Mouse (Mus musculus): ENCODE results near the gene Arhgef28. TPM values are rescaled to one million over a fixed set of nuclear protein-coding genes. Genes with fewer than 3 reads are reported as not detected.

Gene Arhgef28
- total and polyA plus RNA-seq, 3 experiments, result not detected

- Histone ChIP-seq H3K4me1 (ENCODE audit: control insufficient read depth in 1 of 2, insufficient read depth in 2 of 2, low read length in 2 of 2) (no peaks in the 10 kb centered on the region), H3K79me2 (ENCODE audit: control insufficient read depth, insufficient read depth, low read length, poor library complexity) (no peaks in the 10 kb centered on the region), H3K27me3 (ENCODE audit: control insufficient read depth in 1 of 2, insufficient read depth in 2 of 2, low read length in 2 of 2) (no peaks in the 10 kb centered on the region), H3K4me3 (ENCODE audit: control insufficient read depth in 1 of 2, insufficient read depth in 1 of 2, low read depth in 2 of 2, low read length in 2 of 2) (no peak overlapping the region), H3K36me3 (ENCODE audit: control insufficient read depth in 1 of 2, insufficient read depth in 2 of 2, low read length in 2 of 2) (no peaks in the 10 kb centered on the region), H3K27ac (ENCODE audit: control insufficient read depth, low read depth, low read length) (no peak overlapping the region), H3K9me3 (replicated peaks; ENCODE audit: insufficient read depth, low read length) (no peaks in the 10 kb centered on the region), H3K9ac (ENCODE audit: control insufficient read depth, low read depth, low read length, poor library complexity, severe bottlenecking) (no peak overlapping the region)
- DNase-seq (ENCODE audit: low read depth, low spot score), result no peak
- TF ChIP-seq TBP (IDR thresholded peaks at IDR 0.05; ENCODE audit: low read depth, low read length) (no peak), ZMIZ1 (IDR thresholded peaks at IDR 0.05; ENCODE audit: low read depth, low read length) (no peak), ZC3H11A (IDR thresholded peaks at IDR 0.05; ENCODE audit: low read depth, low read length) (no peak), MXI1 (IDR thresholded peaks at IDR 0.05; ENCODE audit: low read depth, low read length) (no peak)
Observed at GRCm38 (mm10) chr13:97883629-97884028, 322.6 kb downstream of the Arhgef28 start.

- DNase-seq (ENCODE audit: low read depth, low spot score), result no peak
- Histone ChIP-seq H3K4me1 (ENCODE audit: control insufficient read depth in 1 of 2, insufficient read depth in 2 of 2, low read length in 2 of 2) (no peaks in the 10 kb centered on the region), H3K36me3 (ENCODE audit: control insufficient read depth in 1 of 2, insufficient read depth in 2 of 2, low read length in 2 of 2) (no peaks in the 10 kb centered on the region), H3K27me3 (ENCODE audit: control insufficient read depth in 1 of 2, insufficient read depth in 2 of 2, low read length in 2 of 2) (no peaks in the 10 kb centered on the region), H3K79me2 (ENCODE audit: control insufficient read depth, insufficient read depth, low read length, poor library complexity) (no peaks in the 10 kb centered on the region), H3K27ac (ENCODE audit: control insufficient read depth, low read depth, low read length) (no peak overlapping the region), H3K9me3 (replicated peaks; ENCODE audit: insufficient read depth, low read length) (no peaks in the 10 kb centered on the region), H3K9ac (ENCODE audit: control insufficient read depth, low read depth, low read length, poor library complexity, severe bottlenecking) (no peak overlapping the region), H3K4me3 (ENCODE audit: control insufficient read depth in 1 of 2, insufficient read depth in 1 of 2, low read depth in 2 of 2, low read length in 2 of 2) (no peak overlapping the region)
- TF ChIP-seq ZNF384 (IDR thresholded peaks at IDR 0.05; ENCODE audit: low read depth, low read length) (no peak), CHD2 (IDR thresholded peaks at IDR 0.05; ENCODE audit: low read length) (no peak), POLR2A (IDR thresholded peaks at IDR 0.05; ENCODE audit: control insufficient read depth in 1 of 2, insufficient read depth in 1 of 2, low read depth in 1 of 2, low read length in 2 of 2, poor library complexity in 1 of 2) (no peak), E2F4 (IDR thresholded peaks at IDR 0.05; ENCODE audit: borderline replicate concordance, low read depth, low read length) (no peak)
Observed at GRCm38 (mm10) chr13:97876450-97876849, 329.8 kb downstream of the Arhgef28 start.

GRCm38 (mm10) chr13:97876031-97876430, 330.2 kb downstream of the Arhgef28 start:
- Histone ChIP-seq H3K9ac (ENCODE audit: control insufficient read depth, low read depth, low read length, poor library complexity, severe bottlenecking) (no peak overlapping the region), H3K4me3 (ENCODE audit: control insufficient read depth in 1 of 2, insufficient read depth in 1 of 2, low read depth in 2 of 2, low read length in 2 of 2) (no peak overlapping the region), H3K9me3 (replicated peaks; ENCODE audit: insufficient read depth, low read length) (no peaks in the 10 kb centered on the region), H3K36me3 (ENCODE audit: control insufficient read depth in 1 of 2, insufficient read depth in 2 of 2, low read length in 2 of 2) (no peaks in the 10 kb centered on the region), H3K27ac (ENCODE audit: control insufficient read depth, low read depth, low read length) (no peak overlapping the region), H3K79me2 (ENCODE audit: control insufficient read depth, insufficient read depth, low read length, poor library complexity) (no peaks in the 10 kb centered on the region), H3K4me1 (ENCODE audit: control insufficient read depth in 1 of 2, insufficient read depth in 2 of 2, low read length in 2 of 2) (no peaks in the 10 kb centered on the region), H3K27me3 (ENCODE audit: control insufficient read depth in 1 of 2, insufficient read depth in 2 of 2, low read length in 2 of 2) (no peaks in the 10 kb centered on the region)
- no peak for DNase-seq (ENCODE audit: low read depth, low spot score)
- TF ChIP-seq NRF1 (IDR thresholded peaks at IDR 0.05; ENCODE audit: insufficient read depth, low read depth, low read length, poor library complexity, severe bottlenecking), result no peak
- no peak for TF ChIP-seq BHLHE40 (IDR thresholded peaks at IDR 0.05; ENCODE audit: borderline replicate concordance, low read depth, low read length)
- no peak for TF ChIP-seq POLR2A (IDR thresholded peaks at IDR 0.05; ENCODE audit: control insufficient read depth in 1 of 2, insufficient read depth in 1 of 2, low read depth in 1 of 2, low read length in 2 of 2, poor library complexity in 1 of 2)
- TF ChIP-seq UBTF (IDR thresholded peaks at IDR 0.05; ENCODE audit: borderline replicate concordance, insufficient read depth, low read depth, low read length), result no peak
- TF ChIP-seq HCFC1 (IDR thresholded peaks at IDR 0.05; ENCODE audit: low read depth, low read length), result no peak
- TF ChIP-seq TAL1 (IDR thresholded peaks at IDR 0.05; ENCODE audit: low read length), result no peak
- no peak for TF ChIP-seq ELF1 (IDR thresholded peaks at IDR 0.05; ENCODE audit: low read depth, low read length)
- TF ChIP-seq JUND (IDR thresholded peaks at IDR 0.05; ENCODE audit: low read depth, low read length), result no peak
- no peak for TF ChIP-seq MAX (IDR thresholded peaks at IDR 0.05; ENCODE audit: low read length)
- TF ChIP-seq RAD21 (IDR thresholded peaks at IDR 0.05; ENCODE audit: low read depth, low read length), result no peak
- TF ChIP-seq MEF2A (IDR thresholded peaks at IDR 0.05; ENCODE audit: extremely low read depth, insufficient replicate concordance, low read depth, low read length, poor library complexity, severe bottlenecking), result no peak
- TF ChIP-seq SIN3A (IDR thresholded peaks at IDR 0.05; ENCODE audit: low read length), result no peak
- TF ChIP-seq EP300 (IDR thresholded peaks at IDR 0.05; ENCODE audit: low read depth in 1 of 2, low read length in 2 of 2), result no peak
